Mouse (Mus musculus) hindbrain, embryonic 14.5 days (tissue): ENCODE data around the gene Col10a1. TPM values are rescaled to one million over a fixed set of nuclear protein-coding genes. Genes with fewer than 3 reads are reported as not detected.
"Not testable (repeated sequence)": the region's sequence is repeated elsewhere in the genome, so short reads cannot be mapped to it uniquely, and the experiment has no call there.

ENCODE experiments used
- ATAC-seq: fragments of 200-750 bp; cut with Nextera tagmentation; 2 replicates; pipeline ENCODE4 v1.8.0; 2017; ENCODE audit warnings: moderate number of reproducible peaks, mild to moderate bottlenecking, moderate TSS enrichment, moderate library complexity; ENCODE audit not compliant: low FRiP score
- DNase-seq: peaks from one replicate; pipeline ENCODE4 v3.0.0-alpha.2; 2015; ENCODE audit warnings: low spot score
- H3K27ac ChIP-seq: fragments of 300-500 bp; sonication (generic); 2 replicates; pipeline ENCODE4 v1.5.1; 2014; ENCODE audit warnings: mild to moderate bottlenecking, moderate library complexity
- H3K27me3 ChIP-seq: fragments of 300-500 bp; sonication (generic); 2 replicates; pipeline ENCODE4 v1.6.1; 2014; ENCODE audit warnings: mild to moderate bottlenecking, low read length, mixed read lengths; ENCODE audit not compliant: control insufficient read depth, insufficient read depth
- H3K36me3 ChIP-seq: fragments of 300-500 bp; sonication (generic); replicated peaks from 2 replicates; pipeline ENCODE4 v1.6.1; 2014; ENCODE audit not compliant: control insufficient read depth, insufficient read depth
- H3K4me1 ChIP-seq: fragments of 300-500 bp; sonication (generic); replicated peaks from 2 replicates; pipeline ENCODE4 v1.6.1; 2014; ENCODE audit warnings: antibody characterized with exemption, low read length, mixed read lengths; ENCODE audit not compliant: control insufficient read depth, insufficient read depth
- H3K4me2 ChIP-seq: fragments of 300-500 bp; sonication (generic); replicated peaks from 2 replicates; pipeline ENCODE4 v1.6.1; 2014; ENCODE audit warnings: mild to moderate bottlenecking, moderate library complexity
- H3K4me3 ChIP-seq: fragments of 300-500 bp; sonication (generic); replicated peaks from 2 replicates; pipeline ENCODE4 v1.5.1; 2014; ENCODE audit warnings: mild to moderate bottlenecking, low read length
- H3K9ac ChIP-seq: fragments of 300-500 bp; sonication (generic); 2 replicates; pipeline ENCODE4 v1.6.1; 2014
- H3K9me3 ChIP-seq: fragments of 300-500 bp; sonication (generic); 2 replicates; pipeline ENCODE4 v1.6.1; 2016; ENCODE audit warnings: low read length; ENCODE audit not compliant: control insufficient read depth
- WGBS: fragments of 180-500 bp; shearing (Covaris S2); extraction: QIAGEN DNeasy Blood & Tissue Kit; methylation state at CpG from one replicate; pipeline ENCODE4 v1.1.7; 2014; 5-methylcytosine and 5-hydroxymethylcytosine counted together
- polyA plus RNA-seq: library from polyadenylated mRNA; unstranded; fragments of >200 nt; fragmentation: Nextera tagmentation; extraction: Ambion mirVana; gene quantifications from 2 replicates; pipeline ENCODE4 v1.2.1, GENCODE M21; 2014

The Col10a1 gene
- polyA plus RNA-seq, 1 experiment from 2014 or later: 0.16 TPM

GRCm38 (mm10) chr10:34399267-34399666 is 9.5 kb downstream of the Col10a1 start:
- Histone ChIP-seq H3K4me3 (no peak overlapping the region), H3K9me3 (no peaks in the 10 kb centered on the region), H3K9ac (no peak overlapping the region), H3K36me3 (no peaks in the 10 kb centered on the region; the same call in 1 of the 2 replicates), H3K27me3 (no peaks in the 10 kb centered on the region), H3K4me2 (no peak overlapping the region), H3K4me1 (no peaks in the 10 kb centered on the region), H3K27ac (no peak overlapping the region)
- DNase-seq (no peak), ATAC-seq (no peak)

GRCm38 (mm10) chr10:34418204-34418756 is 28.5 kb downstream of the Col10a1 start, which contains the start of gene Nt5dc1:
TSS of gene Nt5dc1 (minus strand) at chr10:34418552.
- H3K27ac ChIP-seq: 0 out of 2 replicates have a peak within 1 kb of the TSS, but pooled peaks have one; percentile 34
- peak within 1 kb of the TSS; percentile 52 for H3K4me3 ChIP-seq
- under 1% methylated on average over 49 of the region's 49 CpGs for WGBS
- DNase-seq (peak; percentile 81), ATAC-seq (peak; percentile 97)
- peak within 1 kb of the TSS; percentile 70 for H3K4me2 ChIP-seq
- no peaks in the 10 kb centered on the region for H3K36me3 ChIP-seq
- no peaks in the 10 kb centered on the region for H3K4me1 ChIP-seq
- peak within 1 kb of the TSS; percentile 65 for H3K9ac ChIP-seq
- no peaks in the 10 kb centered on the region for H3K27me3 ChIP-seq
- H3K9me3 ChIP-seq: no peaks in the 10 kb centered on the region

- H3K9me3 ChIP-seq, H3K27ac ChIP-seq, H3K4me1 ChIP-seq, H3K27me3 ChIP-seq, ATAC-seq, H3K36me3 ChIP-seq, DNase-seq: not testable (repeated sequence)
- Histone ChIP-seq H3K9ac (peak overlapping the region; percentile 65), H3K4me3 (peak overlapping the region; percentile 52), H3K4me2 (peak overlapping the region; percentile 70)
- 85% methylated on average over 4 of the region's 4 CpGs for WGBS
These were observed 29.0 kb downstream of the Col10a1 start for GRCm38 (mm10) chr10:34418794-34419193.

- DNase-seq: peak; percentile 76
- ATAC-seq: no peak
- no peaks in the 10 kb centered on the region; the same call in 1 of the 2 replicates for H3K9me3 ChIP-seq
- H3K27ac ChIP-seq: no peak overlapping the region
- H3K27me3 ChIP-seq: no peaks in the 10 kb centered on the region
- H3K36me3 ChIP-seq: no peaks in the 10 kb centered on the region
- H3K4me1 ChIP-seq: no peaks in the 10 kb centered on the region
- no peak overlapping the region for H3K4me3 ChIP-seq
- H3K9ac ChIP-seq: no peak overlapping the region
- no peak overlapping the region for H3K4me2 ChIP-seq
These were observed 42.0 kb downstream of the Col10a1 start for GRCm38 (mm10) chr10:34431783-34432182.

- not testable (repeated sequence) for H3K27ac ChIP-seq, H3K9me3 ChIP-seq, DNase-seq, H3K4me2 ChIP-seq, H3K4me1 ChIP-seq, H3K27me3 ChIP-seq, H3K36me3 ChIP-seq, H3K4me3 ChIP-seq, ATAC-seq, H3K9ac ChIP-seq
- WGBS: 98% methylated on average over 6 of the region's 14 CpGs
These were observed 44.4 kb downstream of the Col10a1 start for GRCm38 (mm10) chr10:34434191-34434590.

Other genes starting within 250 kb of the Col10a1 start
- 8.8 and 9.8 TPM in 2 replicates for gene Dse, start 182.3 kb upstream of the Col10a1 start, polyA plus RNA-seq
- gene Tspyl1, start 107.8 kb upstream of the Col10a1 start, polyA plus RNA-seq: 103 and 116 TPM in 2 replicates
- 167 and 184 TPM in 2 replicates for gene Tspyl4, start 92.5 kb upstream of the Col10a1 start, polyA plus RNA-seq
- 2.8 and 2.9 TPM in 2 replicates for gene Nt5dc1, start 28.6 kb downstream of the Col10a1 start, polyA plus RNA-seq
- 0.78 and 1.1 TPM in 2 replicates for gene Frk, start 93.4 kb downstream of the Col10a1 start, polyA plus RNA-seq